Mouse (Mus musculus) hindbrain, embryonic 12.5 days (tissue): ENCODE results near the gene Tmem190. TPM values are rescaled to one million over a fixed set of nuclear protein-coding genes. Genes with fewer than 3 reads are reported as not detected.
"Not testable (repeated sequence)": the region's sequence is repeated elsewhere in the genome, so short reads cannot be mapped to it uniquely, and the experiment has no call there.

ENCODE experiments used
- ATAC-seq: fragments of 200-750 bp; cut with Nextera tagmentation; 2 replicates; pipeline ENCODE4 v1.8.0; 2017; ENCODE audit warnings: moderate TSS enrichment; ENCODE audit not compliant: low FRiP score
- H3K27ac ChIP-seq: fragments of 300-500 bp; sonication (generic); 2 replicates; pipeline ENCODE4 v1.5.1; 2016; ENCODE audit warnings: mild to moderate bottlenecking
- H3K27me3 ChIP-seq: fragments of 300-500 bp; sonication (generic); 2 replicates; pipeline ENCODE4 v1.6.1; 2016; ENCODE audit warnings: mild to moderate bottlenecking
- H3K36me3 ChIP-seq: fragments of 300-500 bp; sonication (generic); 2 replicates; pipeline ENCODE4 v1.6.1; 2016; ENCODE audit warnings: mild to moderate bottlenecking
- H3K4me1 ChIP-seq: fragments of 300-500 bp; sonication (generic); 2 replicates; pipeline ENCODE4 v1.6.1; 2016
- H3K4me2 ChIP-seq: fragments of 300-500 bp; sonication (generic); replicated peaks from 2 replicates; pipeline ENCODE4 v1.6.1; 2016; ENCODE audit warnings: mild to moderate bottlenecking
- H3K4me3 ChIP-seq: fragments of 300-500 bp; sonication (generic); 2 replicates; pipeline ENCODE4 v1.5.1; 2016; ENCODE audit warnings: mild to moderate bottlenecking
- H3K9ac ChIP-seq: fragments of 300-500 bp; sonication (generic); 2 replicates; pipeline ENCODE4 v1.6.1; 2016; ENCODE audit warnings: mild to moderate bottlenecking, moderate library complexity
- H3K9me3 ChIP-seq: fragments of 300-500 bp; sonication (generic); replicated peaks from 2 replicates; pipeline ENCODE4 v1.6.1; 2016; ENCODE audit warnings: mild to moderate bottlenecking
- WGBS: fragments of 180-500 bp; shearing (Covaris S2); methylation state at CpG from one replicate; pipeline ENCODE4 v1.1.7; 2016; 5-methylcytosine and 5-hydroxymethylcytosine counted together
- polyA plus RNA-seq: library from polyadenylated mRNA; unstranded; fragments of >200 nt; fragmentation: Nextera tagmentation; extraction: Ambion mirVana; gene quantifications from 2 replicates; pipeline ENCODE4 v1.2.1, GENCODE M21; 2016

The Tmem190 gene
- polyA plus RNA-seq, 1 experiment from 2014 or later: not detected

- peak overlapping the region; percentile 51 for H3K4me2 ChIP-seq
- H3K9ac ChIP-seq: peak overlapping the region; percentile 36
- peaks cover 76% of the 10 kb centered on the region for H3K27me3 ChIP-seq
- no peak for ATAC-seq
- H3K4me1 ChIP-seq: peaks cover 15% of the 10 kb centered on the region
- H3K27ac ChIP-seq: no peak overlapping the region
- no peak overlapping the region for H3K4me3 ChIP-seq
- no peaks in the 10 kb centered on the region for H3K9me3 ChIP-seq
- no peaks in the 10 kb centered on the region for H3K36me3 ChIP-seq
- 3% methylated on average over 20 of the region's 20 CpGs for WGBS
Observed at GRCm38 (mm10) chr7:4777851-4778637, 4.7 kb upstream of the Tmem190 start.

- Histone ChIP-seq H3K27me3 (peaks cover 77% of the 10 kb centered on the region), H3K4me1 (peaks cover 15% of the 10 kb centered on the region), H3K9me3 (no peaks in the 10 kb centered on the region), H3K9ac (no peak overlapping the region), H3K27ac (no peak overlapping the region), H3K36me3 (no peaks in the 10 kb centered on the region), H3K4me2 (no peak overlapping the region), H3K4me3 (no peak overlapping the region)
- ATAC-seq: no peak
- WGBS: 43% methylated on average over 3 of the region's 5 CpGs
Observed at GRCm38 (mm10) chr7:4779921-4780320, 2.8 kb upstream of the Tmem190 start.

- H3K9me3 ChIP-seq: no peaks in the 10 kb centered on the region
- no peak overlapping the region for H3K4me2 ChIP-seq
- peaks cover 55% of the 10 kb centered on the region for H3K27me3 ChIP-seq
- peaks cover 11% of the 10 kb centered on the region; the same call in 1 of the 2 replicates for H3K4me1 ChIP-seq
- WGBS: 48% methylated on average over 3 of the region's 3 CpGs
- H3K4me3 ChIP-seq: no peak overlapping the region
- H3K36me3 ChIP-seq: no peaks in the 10 kb centered on the region
- no peak overlapping the region for H3K27ac ChIP-seq
- no peak overlapping the region for H3K9ac ChIP-seq
- no peak for ATAC-seq
Observed at GRCm38 (mm10) chr7:4782130-4782529, 607 bp upstream of the Tmem190 start.

GRCm38 (mm10) chr7:4783667-4784268 lies 1.0 kb downstream of the Tmem190 start:
- Histone ChIP-seq H3K4me1 (peaks cover 6% of the 10 kb centered on the region), H3K27ac (no peak overlapping the region), H3K36me3 (no peaks in the 10 kb centered on the region), H3K4me2 (no peak overlapping the region), H3K9ac (no peak overlapping the region), H3K4me3 (no peak overlapping the region), H3K27me3 (peaks cover 52% of the 10 kb centered on the region), H3K9me3 (no peaks in the 10 kb centered on the region)
- no peak for ATAC-seq
- WGBS: 79% methylated on average over 14 of the region's 14 CpGs

- Histone ChIP-seq H3K9me3 (no peaks in the 10 kb centered on the region), H3K4me2 (peak overlapping the region; percentile 88), H3K27me3 (peaks cover 19% of the 10 kb centered on the region), H3K27ac (peak overlapping the region; percentile 62; the same call in 1 of the 2 replicates), H3K4me1 (peaks cover 14% of the 10 kb centered on the region), H3K9ac (peak overlapping the region; percentile 78), H3K36me3 (peaks cover under 1% of the 10 kb centered on the region; the same call in 1 of the 2 replicates), H3K4me3 (peak overlapping the region; percentile 51)
- WGBS: 2% methylated on average over 64 of the region's 64 CpGs
- ATAC-seq: peak; percentile 30
Observed at GRCm38 (mm10) chr7:4788499-4789435, 6.0 kb downstream of the Tmem190 start.

- WGBS: 9% methylated on average over 40 of the region's 40 CpGs
- no peak for ATAC-seq
Observed at GRCm38 (mm10) chr7:4789436-4789935, 6.7 kb downstream of the Tmem190 start, which contains the start of gene Tmem238. Tmem238 (minus strand) TSS chr7:4789656.

GRCm38 (mm10) chr7:4792278-4793212 lies 9.8 kb downstream of the Tmem190 start, which contains the start of gene Rpl28:
Rpl28 (plus strand) TSS chr7:4792874.
- peak within 1 kb of the TSS; percentile 84 for H3K4me3 ChIP-seq
- ATAC-seq: peak; percentile 89
- 1% methylated on average over 54 of the region's 54 CpGs for WGBS

More at GRCm38 (mm10) chr7:4789436-4789935, 6.7 kb downstream of the Tmem190 start, which contains the start of gene Tmem238:
- Histone ChIP-seq H3K4me1 (peaks cover 19% of the 10 kb centered on the region), H3K36me3 (peaks cover 8% of the 10 kb centered on the region), H3K4me3 (peak within 1 kb of the TSS; percentile 51), H3K4me2 (peak within 1 kb of the TSS; percentile 88), H3K9me3 (no peaks in the 10 kb centered on the region), H3K9ac (peak within 1 kb of the TSS; percentile 78), H3K27me3 (peaks cover 19% of the 10 kb centered on the region), H3K27ac (peak within 1 kb of the TSS; percentile 62; the same call in 1 of the 2 replicates)

GRCm38 (mm10) chr7:4793248-4793647 lies 10.5 kb downstream of the Tmem190 start:
- not testable (repeated sequence) for H3K9me3 ChIP-seq, H3K27me3 ChIP-seq
- 0 out of 2 replicates have a peak, but pooled peaks have one; percentile 12 for ATAC-seq
- H3K36me3 ChIP-seq: peaks cover 41% of the 10 kb centered on the region
- WGBS: under 1% methylated on average over 31 of the region's 31 CpGs
- H3K4me2 ChIP-seq: peak overlapping the region; percentile 88
- H3K4me1 ChIP-seq: peaks cover 18% of the 10 kb centered on the region
- peak overlapping the region; percentile 84 for H3K4me3 ChIP-seq
- H3K27ac ChIP-seq: peak overlapping the region; percentile 89
- H3K9ac ChIP-seq: peak overlapping the region; percentile 96

More at GRCm38 (mm10) chr7:4792278-4793212, 9.8 kb downstream of the Tmem190 start, which contains the start of gene Rpl28:
- Histone ChIP-seq H3K9me3 (no peaks in the 10 kb centered on the region), H3K27me3 (peaks cover 14% of the 10 kb centered on the region), H3K4me2 (peak within 1 kb of the TSS; percentile 88), H3K9ac (peak within 1 kb of the TSS; percentile 96), H3K4me1 (peaks cover 19% of the 10 kb centered on the region), H3K27ac (peak within 1 kb of the TSS; percentile 89), H3K36me3 (peaks cover 36% of the 10 kb centered on the region)

- peak overlapping the region; percentile 88 for H3K4me2 ChIP-seq
- ATAC-seq: no peak
- H3K9me3 ChIP-seq: no peaks in the 10 kb centered on the region
- H3K36me3 ChIP-seq: peaks cover 41% of the 10 kb centered on the region
- peak overlapping the region; percentile 84 for H3K4me3 ChIP-seq
- WGBS: 52% methylated on average over 4 of the region's 4 CpGs
- H3K27ac ChIP-seq: peak overlapping the region; percentile 89; the same call in 1 of the 2 replicates
- peaks cover 6% of the 10 kb centered on the region for H3K27me3 ChIP-seq
- H3K4me1 ChIP-seq: peaks cover 14% of the 10 kb centered on the region
- peak overlapping the region; percentile 96 for H3K9ac ChIP-seq
Observed at GRCm38 (mm10) chr7:4793674-4794073, 10.9 kb downstream of the Tmem190 start.

- no peak for ATAC-seq
- WGBS: 92% methylated on average over 3 of the region's 3 CpGs
- H3K9ac ChIP-seq: no peak overlapping the region
- H3K27me3 ChIP-seq: peaks cover 6% of the 10 kb centered on the region
- no peak overlapping the region for H3K4me2 ChIP-seq
- H3K4me3 ChIP-seq: 0 out of 2 replicates have a peak overlapping the region, but pooled peaks have one; percentile 84
- H3K9me3 ChIP-seq: no peaks in the 10 kb centered on the region
- H3K27ac ChIP-seq: no peak overlapping the region
- H3K36me3 ChIP-seq: peaks cover 41% of the 10 kb centered on the region
- peaks cover 7% of the 10 kb centered on the region for H3K4me1 ChIP-seq
Observed at GRCm38 (mm10) chr7:4794631-4795168, 12.0 kb downstream of the Tmem190 start.
